Mouse (Mus musculus): ENCODE measurements at regions not wholly inside any gene's neighbourhood (a gene's known extent, or its start where the extent isn't known, plus 50 kb on each side); places are given as distances from the start of the nearest gene placed in this dataset.

GRCm38 (mm10) chr16:76621715-76622114, 248.1 kb upstream of the Nrip1 start:
- TF ChIP-seq POLR2A (IDR thresholded peaks at IDR 0.05; ENCODE audit: control insufficient read depth, low read depth, low read length) (no peak), CTCF (IDR thresholded peaks at IDR 0.05; ENCODE audit: control insufficient read depth, insufficient read depth, insufficient replicate concordance, low read depth, low read length) (no peak)
- Histone ChIP-seq H3K4me3 (ENCODE audit: control insufficient read depth, low read depth, low read length) (no peak overlapping the region), H3K4me1 (ENCODE audit: control insufficient read depth, insufficient read depth, low read length) (no peaks in the 10 kb centered on the region), H3K27ac (ENCODE audit: control insufficient read depth, insufficient read depth, low read depth, low read length) (no peak overlapping the region), H3K36me3 (ENCODE audit: control insufficient read depth, insufficient read depth, low read length) (no peaks in the 10 kb centered on the region), H3K27me3 (ENCODE audit: control insufficient read depth, insufficient read depth, low read length) (no peaks in the 10 kb centered on the region)

- H3K27ac ChIP-seq (ENCODE audit: control insufficient read depth, insufficient read depth, low read depth, low read length): no peak overlapping the region
- H3K4me1 ChIP-seq (ENCODE audit: control insufficient read depth, insufficient read depth, low read length): no peaks in the 10 kb centered on the region
- TF ChIP-seq POLR2A (IDR thresholded peaks at IDR 0.05; ENCODE audit: control insufficient read depth, low read depth, low read length): no peak
- no peak for TF ChIP-seq CTCF (IDR thresholded peaks at IDR 0.05; ENCODE audit: control insufficient read depth, insufficient read depth, insufficient replicate concordance, low read depth, low read length)
- no peaks in the 10 kb centered on the region for H3K27me3 ChIP-seq (ENCODE audit: control insufficient read depth, insufficient read depth, low read length)
- H3K4me3 ChIP-seq (ENCODE audit: control insufficient read depth, low read depth, low read length): no peak overlapping the region
- no peaks in the 10 kb centered on the region for H3K36me3 ChIP-seq (ENCODE audit: control insufficient read depth, insufficient read depth, low read length)
Measured at GRCm38 (mm10) chr16:76618295-76618694, 244.7 kb upstream of the Nrip1 start.

- H3K27me3 ChIP-seq (ENCODE audit: control insufficient read depth, insufficient read depth, low read length): no peaks in the 10 kb centered on the region
- H3K36me3 ChIP-seq (ENCODE audit: control insufficient read depth, insufficient read depth, low read length): no peaks in the 10 kb centered on the region
- no peak overlapping the region for H3K27ac ChIP-seq (ENCODE audit: control insufficient read depth, insufficient read depth, low read depth, low read length)
- H3K4me1 ChIP-seq (ENCODE audit: control insufficient read depth, insufficient read depth, low read length): no peaks in the 10 kb centered on the region
- TF ChIP-seq CTCF (IDR thresholded peaks at IDR 0.05; ENCODE audit: control insufficient read depth, insufficient read depth, insufficient replicate concordance, low read depth, low read length): no peak
- no peak for TF ChIP-seq POLR2A (IDR thresholded peaks at IDR 0.05; ENCODE audit: control insufficient read depth, low read depth, low read length)
- no peak overlapping the region for H3K4me3 ChIP-seq (ENCODE audit: control insufficient read depth, low read depth, low read length)
Measured at GRCm38 (mm10) chr16:76611061-76611460, 237.4 kb upstream of the Nrip1 start.

- TF ChIP-seq CTCF (IDR thresholded peaks at IDR 0.05; ENCODE audit: control insufficient read depth, insufficient read depth, insufficient replicate concordance, low read depth, low read length) (no peak), POLR2A (IDR thresholded peaks at IDR 0.05; ENCODE audit: control insufficient read depth, low read depth, low read length) (no peak)
- Histone ChIP-seq H3K36me3 (ENCODE audit: control insufficient read depth, insufficient read depth, low read length) (no peaks in the 10 kb centered on the region), H3K4me3 (ENCODE audit: control insufficient read depth, low read depth, low read length) (no peak overlapping the region), H3K27me3 (ENCODE audit: control insufficient read depth, insufficient read depth, low read length) (no peaks in the 10 kb centered on the region), H3K27ac (ENCODE audit: control insufficient read depth, insufficient read depth, low read depth, low read length) (no peak overlapping the region), H3K4me1 (ENCODE audit: control insufficient read depth, insufficient read depth, low read length) (no peaks in the 10 kb centered on the region)
Measured at GRCm38 (mm10) chr16:76604914-76605313, 231.3 kb upstream of the Nrip1 start.

- Histone ChIP-seq H3K36me3 (ENCODE audit: control insufficient read depth, insufficient read depth, low read length) (no peaks in the 10 kb centered on the region), H3K4me1 (ENCODE audit: control insufficient read depth, insufficient read depth, low read length) (no peaks in the 10 kb centered on the region), H3K27ac (ENCODE audit: control insufficient read depth, insufficient read depth, low read depth, low read length) (no peak overlapping the region), H3K4me3 (ENCODE audit: control insufficient read depth, low read depth, low read length) (no peak overlapping the region), H3K27me3 (ENCODE audit: control insufficient read depth, insufficient read depth, low read length) (no peaks in the 10 kb centered on the region)
- no peak for TF ChIP-seq POLR2A (IDR thresholded peaks at IDR 0.05; ENCODE audit: control insufficient read depth, low read depth, low read length)
- TF ChIP-seq CTCF (IDR thresholded peaks at IDR 0.05; ENCODE audit: control insufficient read depth, insufficient read depth, insufficient replicate concordance, low read depth, low read length): no peak
Measured at GRCm38 (mm10) chr16:76603846-76604258, 230.2 kb upstream of the Nrip1 start.

GRCm38 (mm10) chr16:76603431-76603830, 229.8 kb upstream of the Nrip1 start:
- Histone ChIP-seq H3K36me3 (ENCODE audit: control insufficient read depth, insufficient read depth, low read length) (no peaks in the 10 kb centered on the region), H3K4me3 (ENCODE audit: control insufficient read depth, low read depth, low read length) (no peak overlapping the region), H3K27ac (ENCODE audit: control insufficient read depth, insufficient read depth, low read depth, low read length) (no peak overlapping the region), H3K4me1 (ENCODE audit: control insufficient read depth, insufficient read depth, low read length) (no peaks in the 10 kb centered on the region), H3K27me3 (ENCODE audit: control insufficient read depth, insufficient read depth, low read length) (no peaks in the 10 kb centered on the region)
- TF ChIP-seq CTCF (IDR thresholded peaks at IDR 0.05; ENCODE audit: control insufficient read depth, insufficient read depth, insufficient replicate concordance, low read depth, low read length) (no peak), POLR2A (IDR thresholded peaks at IDR 0.05; ENCODE audit: control insufficient read depth, low read depth, low read length) (no peak)

- no peak overlapping the region for H3K27ac ChIP-seq (ENCODE audit: control insufficient read depth, insufficient read depth, low read depth, low read length)
- no peak overlapping the region for H3K4me3 ChIP-seq (ENCODE audit: control insufficient read depth, low read depth, low read length)
- no peaks in the 10 kb centered on the region for H3K27me3 ChIP-seq (ENCODE audit: control insufficient read depth, insufficient read depth, low read length)
- TF ChIP-seq POLR2A (IDR thresholded peaks at IDR 0.05; ENCODE audit: control insufficient read depth, low read depth, low read length): no peak
- no peak for TF ChIP-seq CTCF (IDR thresholded peaks at IDR 0.05; ENCODE audit: control insufficient read depth, insufficient read depth, insufficient replicate concordance, low read depth, low read length)
- H3K4me1 ChIP-seq (ENCODE audit: control insufficient read depth, insufficient read depth, low read length): no peaks in the 10 kb centered on the region
- H3K36me3 ChIP-seq (ENCODE audit: control insufficient read depth, insufficient read depth, low read length): no peaks in the 10 kb centered on the region
Measured at GRCm38 (mm10) chr16:76600131-76600530, 226.5 kb upstream of the Nrip1 start.
